Mouse (Mus musculus) splenic B cell, adult 2 months (primary cell): ENCODE measurements around the gene Rgs10.
"Not testable (repeated sequence)": the region's sequence is repeated elsewhere in the genome, so short reads cannot be mapped to it uniquely, and the experiment has no call there.

ENCODE experiments used
- DNase-seq: peaks from one replicate; pipeline ENCODE4 v3.0.0-alpha.2; 2011; ENCODE audit warnings: low read depth, low spot score
- H3K27me3 ChIP-seq: 2 replicates; pipeline ENCODE4 v1.6.1; 2012; ENCODE audit warnings: mild to moderate bottlenecking, low read length, moderate library complexity, mixed read lengths; ENCODE audit not compliant: control insufficient read depth, poor library complexity, insufficient read depth, severe bottlenecking
- H3K36me3 ChIP-seq: 2 replicates; pipeline ENCODE4 v1.6.1; 2012; ENCODE audit warnings: mild to moderate bottlenecking, low read length, moderate library complexity, mixed read lengths; ENCODE audit not compliant: control insufficient read depth, poor library complexity, insufficient read depth, severe bottlenecking

The Rgs10 gene

DNA sequence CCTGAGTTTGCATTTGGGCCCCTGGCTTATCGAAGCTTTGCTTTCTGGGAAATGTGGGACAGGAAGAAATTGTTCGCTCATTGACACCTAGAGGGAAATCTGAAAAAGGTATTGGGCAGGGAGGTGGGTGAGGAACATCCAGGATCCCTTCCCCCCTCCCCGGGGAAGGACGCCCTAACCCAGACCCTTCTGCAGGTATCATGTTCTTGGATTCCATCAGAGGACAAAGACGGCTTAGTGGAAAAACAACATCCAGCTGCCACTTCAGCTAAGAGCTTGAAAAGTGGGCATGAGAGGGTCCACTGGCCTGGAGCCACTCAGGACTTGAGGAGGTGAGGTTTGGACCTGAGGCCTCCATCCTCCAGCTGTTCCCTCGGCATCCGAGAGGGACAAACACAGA lies 68.2 kb downstream of the Rgs10 start:
- Histone ChIP-seq H3K36me3 (no peaks in the 10 kb centered on the region), H3K27me3 (no peaks in the 10 kb centered on the region)
- no peak for DNase-seq

DNA sequence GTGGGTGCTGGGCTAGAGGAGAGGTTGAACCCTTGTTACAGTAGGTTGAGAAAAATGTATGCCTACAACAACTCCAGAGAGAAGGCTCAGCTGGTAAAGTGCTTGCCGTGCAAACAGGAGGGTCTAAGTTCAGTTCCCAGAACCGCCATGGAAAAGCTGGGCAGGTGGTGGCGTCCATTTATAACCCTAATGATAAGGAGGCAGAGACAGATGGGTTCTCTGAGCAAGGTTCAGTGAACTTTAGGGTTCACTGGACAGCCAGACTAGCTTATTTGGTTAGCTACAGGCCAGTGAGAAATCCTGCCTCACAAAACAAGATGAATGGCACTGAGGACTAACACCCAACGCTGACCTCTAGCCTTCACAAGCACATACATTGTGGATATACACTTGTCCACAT lies 68.8 kb downstream of the Rgs10 start:
- no peak for DNase-seq
- H3K27me3 ChIP-seq, result no peaks in the 10 kb centered on the region
- no peaks in the 10 kb centered on the region for H3K36me3 ChIP-seq

DNA sequence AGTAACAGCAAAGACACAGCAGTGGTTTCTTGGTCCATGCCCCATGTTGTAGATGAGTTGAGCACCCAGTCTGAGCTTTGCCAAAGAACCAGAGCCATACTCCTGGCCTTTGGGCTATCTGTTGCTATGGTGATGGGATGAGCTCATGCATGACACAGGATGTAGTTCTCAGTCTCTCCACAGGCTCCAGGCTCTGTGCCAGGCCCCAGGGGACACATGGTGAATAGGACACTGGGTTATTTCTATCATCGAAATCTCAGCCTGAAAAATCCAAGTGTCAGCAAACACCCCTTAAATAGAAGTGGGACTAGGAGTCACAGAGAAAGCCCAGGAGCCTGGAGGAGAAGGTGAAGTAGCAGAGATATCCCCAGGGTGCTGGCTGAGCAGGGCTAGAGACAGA lies 70.0 kb downstream of the Rgs10 start:
- no peak for DNase-seq
- no peaks in the 10 kb centered on the region for H3K27me3 ChIP-seq
- H3K36me3 ChIP-seq, result no peaks in the 10 kb centered on the region

DNA sequence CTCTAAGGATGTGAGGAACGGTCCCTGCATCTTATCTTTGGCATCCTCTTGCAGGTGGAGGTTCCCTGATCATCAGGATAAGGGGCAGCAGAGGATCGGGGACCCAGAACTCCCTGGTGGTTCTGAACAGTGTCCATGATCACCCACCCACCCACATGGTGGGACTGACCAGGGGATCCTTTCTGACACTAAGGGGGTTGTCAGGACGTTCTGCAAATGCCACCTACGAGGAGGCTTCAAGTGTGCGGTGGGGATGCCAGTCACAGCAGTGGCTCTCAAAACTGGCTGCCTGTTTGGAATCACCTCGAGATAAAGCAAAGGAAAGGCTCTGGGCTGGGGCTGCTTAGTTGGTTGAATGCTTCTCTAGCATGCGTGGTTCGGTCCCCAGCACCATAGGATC lies 71.6 kb downstream of the Rgs10 start:
- no peak for DNase-seq
- Histone ChIP-seq H3K27me3 (no peaks in the 10 kb centered on the region), H3K36me3 (no peaks in the 10 kb centered on the region)

DNA sequence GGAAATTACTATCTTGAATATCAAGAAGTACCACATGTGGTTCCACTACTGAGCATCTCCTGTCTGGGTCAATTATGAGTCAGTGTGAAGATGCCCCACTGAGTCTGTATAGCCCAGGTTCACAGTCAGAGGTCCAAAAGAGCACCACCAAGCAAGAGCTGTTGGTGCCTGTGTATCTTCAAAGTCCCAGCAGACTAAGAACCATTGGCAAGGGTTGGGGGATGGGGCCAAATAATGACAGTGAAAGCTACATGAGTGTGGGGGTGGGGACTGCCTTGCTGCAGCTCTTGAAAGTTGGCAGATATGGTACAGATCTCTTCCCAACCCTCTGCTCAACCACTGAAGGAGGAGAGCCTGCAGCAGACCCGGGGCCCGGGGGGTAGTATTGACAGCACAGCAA lies 72.0 kb downstream of the Rgs10 start:
- no peak for DNase-seq
- no peaks in the 10 kb centered on the region for H3K36me3 ChIP-seq
- no peaks in the 10 kb centered on the region for H3K27me3 ChIP-seq

DNA sequence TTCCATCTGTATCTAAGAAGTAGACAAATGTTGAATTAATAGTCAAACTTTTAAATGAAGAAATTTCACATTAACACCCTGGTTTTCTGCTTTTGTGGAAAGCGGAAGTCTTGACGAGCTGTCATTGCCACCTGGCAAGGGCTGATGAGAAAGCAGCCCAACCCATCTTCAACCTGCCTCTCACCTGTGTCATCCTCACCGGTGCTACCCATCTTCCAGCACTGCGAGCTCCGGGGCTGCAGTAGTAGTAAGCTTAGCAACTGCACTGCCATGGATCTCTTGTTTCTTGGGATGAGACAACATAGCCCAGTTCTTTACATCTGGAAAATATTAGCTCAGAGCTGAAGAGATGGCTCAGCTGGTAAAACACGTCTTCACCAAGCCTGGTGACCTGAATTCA lies 72.9 kb downstream of the Rgs10 start:
- Histone ChIP-seq H3K27me3 (no peaks in the 10 kb centered on the region), H3K36me3 (no peaks in the 10 kb centered on the region)
- DNase-seq, result no peak

DNA sequence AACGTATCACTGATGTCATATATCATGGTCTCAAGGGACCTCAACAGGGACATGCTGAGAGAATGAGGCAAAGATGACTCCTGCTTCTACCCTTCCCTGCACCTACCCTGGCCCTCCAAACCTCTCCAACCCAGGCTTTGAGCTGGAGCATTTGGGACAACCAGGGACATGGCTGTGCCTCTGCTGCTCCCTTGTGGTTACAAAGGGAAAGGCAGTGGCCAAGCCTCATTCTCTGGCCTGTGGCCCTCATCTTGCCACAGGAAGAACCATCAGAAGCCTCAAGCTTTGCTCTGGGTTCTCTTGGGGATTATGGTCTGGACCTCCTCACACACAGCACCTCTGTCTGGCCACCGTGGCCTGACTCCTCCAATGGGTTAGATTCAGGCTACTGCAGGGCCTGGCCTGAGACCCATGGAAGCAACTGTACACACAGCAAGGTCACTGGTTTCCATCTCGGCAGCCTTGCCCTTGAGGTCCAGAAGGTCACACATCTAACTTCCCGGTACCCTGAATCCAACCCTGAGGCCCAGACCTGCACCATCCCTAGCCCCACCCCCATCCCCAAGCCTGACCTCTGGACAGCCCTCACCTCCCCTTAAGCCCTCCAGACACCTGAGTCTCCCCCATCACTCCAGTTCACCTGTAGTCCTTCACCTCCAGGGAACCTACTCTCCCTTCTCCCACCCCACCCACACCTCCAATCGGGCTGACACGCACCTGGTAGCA lies 73.5 kb downstream of the Rgs10 start:
- no peaks in the 10 kb centered on the region for H3K36me3 ChIP-seq
- DNase-seq, result peak; percentile 71
- no peaks in the 10 kb centered on the region for H3K27me3 ChIP-seq

DNA sequence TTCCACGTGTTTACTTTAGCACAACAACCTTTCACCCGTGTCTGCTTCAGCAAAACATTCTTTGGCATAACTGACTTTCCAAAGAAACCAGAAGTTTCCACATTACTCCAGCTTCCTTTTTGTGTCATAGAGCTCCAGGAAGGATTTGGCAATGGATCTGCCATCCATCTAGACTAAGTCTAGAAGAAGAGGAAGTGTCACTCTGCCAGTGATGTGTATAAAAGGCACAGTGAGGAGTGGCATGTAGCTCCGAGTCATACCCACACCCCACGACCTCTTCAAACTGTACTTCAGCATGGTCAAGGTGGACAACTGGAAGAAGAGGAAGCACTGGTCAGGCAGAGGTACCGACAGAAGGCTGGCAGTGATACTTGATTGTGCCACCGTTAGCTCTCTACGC lies 74.1 kb downstream of the Rgs10 start:
- H3K27me3 ChIP-seq, result no peaks in the 10 kb centered on the region
- H3K36me3 ChIP-seq, result no peaks in the 10 kb centered on the region
- no peak for DNase-seq

DNA sequence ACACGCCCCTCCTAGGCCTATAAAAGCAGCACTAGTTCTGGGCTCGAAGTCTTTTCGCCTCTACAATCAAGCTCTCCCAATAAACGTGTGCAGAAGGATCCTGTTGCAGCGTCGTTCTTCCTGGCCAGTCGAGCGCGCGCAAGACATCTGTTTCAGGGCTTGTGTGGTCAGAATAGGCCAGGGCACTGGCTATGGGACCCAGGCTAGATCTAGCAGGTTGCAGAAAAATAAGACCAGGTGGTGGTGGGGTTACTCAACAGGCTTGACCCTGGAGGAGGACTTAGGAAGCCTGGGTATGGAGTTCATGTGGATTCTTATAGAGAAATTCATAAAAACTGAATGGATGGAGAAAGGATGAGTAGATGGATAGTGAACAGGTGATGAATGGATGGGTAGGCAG lies 75.9 kb downstream of the Rgs10 start:
- not testable (repeated sequence) for DNase-seq, H3K27me3 ChIP-seq, H3K36me3 ChIP-seq

DNA sequence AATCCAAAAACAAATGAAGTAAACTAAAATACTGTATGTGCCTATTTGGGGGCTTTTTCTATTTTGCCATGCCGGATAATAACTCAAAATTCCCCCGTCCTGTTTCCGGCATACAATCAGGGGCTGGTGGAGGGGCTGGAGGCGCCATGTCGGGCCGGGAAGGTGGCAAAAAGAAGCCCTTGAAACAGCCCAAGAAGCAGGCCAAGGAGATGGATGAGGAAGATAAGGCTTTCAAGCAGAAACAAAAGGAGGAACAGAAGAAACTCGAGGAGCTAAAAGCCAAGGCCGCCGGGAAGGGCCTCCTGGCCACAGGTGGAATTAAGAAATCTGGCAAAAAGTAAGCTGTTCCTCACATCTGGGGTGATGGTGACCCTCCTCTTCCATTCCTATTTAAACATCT lies 78.2 kb downstream of the Rgs10 start:
- not testable (repeated sequence) for DNase-seq, H3K27me3 ChIP-seq, H3K36me3 ChIP-seq

DNA sequence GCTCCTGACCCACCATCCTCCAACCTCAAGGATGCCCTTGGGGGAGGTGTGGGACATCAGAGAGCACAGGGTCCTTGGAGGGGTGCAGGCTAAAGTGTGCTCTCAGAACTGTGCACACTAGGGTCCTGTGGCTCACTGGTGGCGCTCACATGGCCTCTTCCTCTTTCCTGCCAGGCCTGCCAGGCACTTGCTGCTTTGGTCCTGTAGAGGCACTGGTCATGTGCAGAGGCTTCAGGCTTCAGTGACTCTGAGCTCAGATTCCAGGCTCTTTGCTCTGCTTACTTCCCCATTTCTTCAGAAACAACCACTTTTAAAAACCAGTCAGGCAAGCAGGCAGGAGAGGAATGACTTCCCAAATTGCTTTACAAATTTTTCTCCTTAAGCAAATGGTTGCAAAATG lies 85.7 kb downstream of the Rgs10 start:
- DNase-seq, result peak; percentile 80
- Histone ChIP-seq H3K27me3 (no peaks in the 10 kb centered on the region), H3K36me3 (no peaks in the 10 kb centered on the region)

DNA sequence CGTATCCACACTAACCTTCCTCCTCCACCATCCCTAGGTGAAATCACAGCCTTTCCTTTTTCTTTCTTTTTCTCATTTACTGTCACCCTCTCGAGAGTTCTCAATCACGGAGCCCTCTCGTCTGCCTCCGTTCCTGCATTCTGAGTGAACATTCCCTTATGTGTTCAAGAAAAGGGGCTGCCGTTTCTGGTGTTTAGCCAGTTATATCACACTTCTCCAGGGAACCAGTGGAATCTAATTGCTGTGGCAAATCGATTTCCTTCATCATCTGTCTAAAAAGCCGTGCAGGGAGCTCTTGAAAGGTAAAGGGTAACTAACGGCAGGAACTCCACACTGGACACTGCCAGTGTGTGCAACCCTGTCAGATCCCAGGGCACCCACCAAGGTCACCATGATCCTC lies 87.6 kb downstream of the Rgs10 start:
- Histone ChIP-seq H3K36me3 (no peaks in the 10 kb centered on the region), H3K27me3 (no peaks in the 10 kb centered on the region)
- no peak for DNase-seq

DNA sequence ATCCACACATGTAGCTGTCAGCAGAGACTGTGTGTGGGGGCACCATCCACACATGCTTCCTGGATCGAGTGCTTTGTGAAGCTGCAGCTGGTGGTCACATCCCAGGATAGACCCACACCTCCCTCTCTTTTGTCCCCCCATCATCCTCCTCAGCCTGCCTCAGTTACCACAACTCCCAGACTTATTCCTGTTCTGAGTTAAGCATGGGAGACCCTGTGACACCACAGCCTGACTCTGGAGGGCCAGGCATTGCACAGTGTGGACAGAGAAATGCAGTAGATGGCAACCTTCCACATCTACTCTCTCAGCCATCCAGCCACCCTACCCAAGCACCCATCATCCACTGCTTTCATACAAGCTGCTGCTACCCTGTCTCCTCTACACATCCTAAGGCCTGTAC lies 93.6 kb downstream of the Rgs10 start:
- H3K36me3 ChIP-seq, result no peaks in the 10 kb centered on the region
- DNase-seq, result no peak

More for the DNA sequence above, 93.6 kb downstream of the Rgs10 start:
- no peaks in the 10 kb centered on the region for H3K27me3 ChIP-seq
